Mouse (Mus musculus) fat pad, adult 2 months (tissue): Measurements from ENCODE around the gene Edn1.

Source experiments
- DNase-seq: peaks from one replicate; pipeline ENCODE4 v3.0.0-alpha.2; 2011; ENCODE audit warnings: low read depth, low spot score; ENCODE audit errors: extremely low read depth

Edn1 gene

GRCm38 (mm10) chr13:42309804-42310203, 8.5 kb downstream of the Edn1 start:
- no peak for DNase-seq

DNA sequence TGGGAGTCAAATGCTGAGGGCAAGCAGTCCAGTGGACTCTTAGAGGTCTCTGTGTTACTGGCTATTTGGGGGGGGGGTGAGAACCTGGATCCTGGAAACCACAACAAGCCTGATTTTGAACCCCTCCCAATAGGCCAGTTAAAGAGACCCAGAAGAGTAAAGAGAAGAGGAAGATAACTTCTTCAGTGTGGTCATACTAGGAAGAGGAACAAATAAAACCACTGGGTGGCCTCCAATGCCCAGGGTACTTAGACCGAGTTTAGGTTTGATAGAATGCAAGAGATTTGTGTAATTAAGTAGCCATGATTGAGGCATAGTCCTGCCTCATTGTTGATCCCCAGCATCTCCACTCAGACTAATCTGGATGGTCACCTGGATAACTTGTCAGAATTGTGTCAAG, 14.4 kb downstream of the Edn1 start:
- DNase-seq, result no peak

DNA sequence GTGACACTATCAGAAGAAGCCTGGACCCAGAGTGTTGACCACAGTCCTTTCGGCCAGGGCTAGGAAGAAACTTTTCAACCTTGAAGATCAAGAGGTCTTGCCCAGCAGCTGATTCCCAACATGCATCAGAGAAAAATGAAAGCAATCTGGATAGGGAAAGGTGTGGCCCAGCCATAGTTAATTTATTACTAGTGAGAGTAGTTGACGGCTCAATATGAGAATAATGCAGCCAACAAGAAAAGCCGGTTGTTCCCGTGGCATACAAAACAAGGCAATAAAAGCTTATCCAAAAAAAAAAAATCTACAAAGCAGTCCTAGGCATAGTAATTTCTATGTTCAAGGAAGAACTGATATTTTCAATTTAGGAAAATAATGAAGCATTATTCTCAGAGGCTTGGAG, 16.5 kb downstream of the Edn1 start:
- DNase-seq, result no peak

DNA sequence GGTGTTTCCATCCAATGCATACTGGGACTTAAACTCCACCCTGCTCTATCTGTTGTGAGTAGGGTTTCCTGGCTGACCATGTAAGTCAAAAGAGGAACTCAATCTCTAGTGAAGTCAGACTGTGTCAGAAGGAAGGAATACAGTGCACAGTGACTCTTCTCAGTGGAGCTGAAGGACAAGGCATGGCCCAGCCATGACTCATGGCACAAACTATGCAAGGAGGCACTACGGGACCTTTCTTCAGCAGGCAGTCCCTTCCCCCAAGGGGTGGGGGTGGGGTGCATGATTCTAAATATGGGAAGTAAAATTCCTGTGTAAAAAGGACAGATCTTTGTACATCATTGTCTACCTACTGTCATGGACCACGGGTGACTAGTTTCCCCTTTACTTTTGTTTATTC, 27.3 kb downstream of the Edn1 start:
- no peak for DNase-seq

- no peak for DNase-seq
These were observed 29.8 kb downstream of the Edn1 start for GRCm38 (mm10) chr13:42331104-42331503.

GRCm38 (mm10) chr13:42334981-42335380, 33.7 kb downstream of the Edn1 start:
- no peak for DNase-seq

DNA sequence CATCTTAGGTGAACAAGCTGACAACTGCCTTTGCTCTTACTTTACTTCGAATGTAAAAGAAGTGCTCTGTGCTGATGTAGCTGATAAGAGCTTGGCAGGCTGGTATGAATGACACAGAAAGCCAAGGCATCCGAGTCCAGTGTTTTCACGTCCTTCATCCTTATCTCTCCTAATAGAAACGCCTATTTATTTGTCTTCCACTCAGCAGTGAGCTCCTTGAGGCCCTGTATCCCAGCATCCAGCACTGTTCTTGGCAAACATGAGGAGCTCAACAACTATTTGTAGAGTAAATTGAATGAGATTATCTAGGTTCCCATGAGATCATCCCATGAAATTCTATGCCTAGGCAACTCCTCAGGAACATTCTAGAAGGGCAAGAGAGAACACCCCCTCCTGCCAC, 35.1 kb downstream of the Edn1 start:
- no peak for DNase-seq

DNA sequence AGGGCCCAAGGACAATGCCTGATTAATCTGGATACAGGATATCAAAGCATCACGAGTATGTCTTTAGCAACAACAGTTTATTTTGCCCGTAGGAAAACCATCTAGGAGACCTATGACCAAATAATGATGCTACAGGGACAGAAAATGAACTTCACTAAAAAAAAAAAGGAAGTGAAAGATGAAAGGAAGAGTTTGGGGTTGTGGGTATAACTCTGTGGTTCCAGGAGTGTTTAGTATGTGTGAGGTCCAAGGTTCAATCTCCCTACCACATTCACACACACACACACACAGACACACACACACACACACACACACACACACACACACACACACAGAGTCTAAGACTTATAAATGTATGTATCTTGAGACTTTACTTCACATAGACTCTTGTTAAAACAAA, 35.8 kb downstream of the Edn1 start:
- DNase-seq, result no peak

DNA sequence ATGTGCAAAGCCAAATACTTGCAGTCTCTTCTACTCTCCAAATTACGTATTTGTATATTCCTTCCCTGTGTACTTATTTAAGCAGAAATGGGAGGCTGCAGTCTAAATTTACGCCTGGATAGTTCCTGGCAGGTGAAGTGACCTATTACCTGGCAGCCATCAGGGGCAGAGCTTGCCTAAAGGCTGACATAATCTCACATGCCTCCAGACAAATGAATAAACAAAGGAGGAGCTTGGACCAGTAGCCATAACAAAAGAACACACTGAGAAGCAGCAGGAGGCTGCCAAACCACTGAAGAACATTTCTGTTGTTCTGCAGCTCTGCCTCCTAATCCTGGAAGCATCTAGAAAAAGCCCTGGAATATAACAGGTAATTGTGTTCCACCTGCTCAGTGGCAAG, 38.2 kb downstream of the Edn1 start:
- peak; percentile 34 for DNase-seq

GRCm38 (mm10) chr13:42341871-42342532, 40.7 kb downstream of the Edn1 start:
- no peak for DNase-seq

- no peak for DNase-seq
These were observed 44.2 kb downstream of the Edn1 start for GRCm38 (mm10) chr13:42345439-42345838.

DNA sequence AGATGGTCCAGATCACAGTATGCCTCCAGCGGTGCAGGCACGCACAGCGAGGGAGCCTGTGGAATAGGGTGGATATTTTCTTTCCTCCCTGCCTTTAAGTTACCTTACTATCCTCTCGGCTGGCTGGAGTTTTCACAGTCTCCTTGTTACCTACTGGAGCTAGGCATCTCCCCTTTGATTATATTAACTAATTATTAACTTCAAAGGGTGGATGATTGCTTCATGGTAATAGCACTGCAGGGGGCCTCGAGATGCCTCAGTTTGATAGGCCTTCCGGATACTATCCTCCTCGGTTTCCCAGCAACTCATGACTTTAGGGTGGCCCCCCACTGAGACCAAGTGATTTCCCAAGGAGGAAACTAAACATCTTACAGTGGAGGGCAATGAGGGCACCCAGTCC, 45.1 kb downstream of the Edn1 start:
- DNase-seq, result no peak

- DNase-seq, result no peak
These were observed 50.4 kb downstream of the Edn1 start for GRCm38 (mm10) chr13:42351675-42352074.
